Mouse (Mus musculus) yolk sac, embryonic 10.5 days (tissue): ENCODE results near the gene Inpp5d.
"Not testable (repeated sequence)": the region's sequence is repeated elsewhere in the genome, so short reads cannot be mapped to it uniquely, and the experiment has no call there.

Experiments
- DNase-seq: peaks from one replicate; pipeline ENCODE4 v3.0.0-alpha.2; 2017; ENCODE audit warnings: low spot score

Inpp5d gene

DNA sequence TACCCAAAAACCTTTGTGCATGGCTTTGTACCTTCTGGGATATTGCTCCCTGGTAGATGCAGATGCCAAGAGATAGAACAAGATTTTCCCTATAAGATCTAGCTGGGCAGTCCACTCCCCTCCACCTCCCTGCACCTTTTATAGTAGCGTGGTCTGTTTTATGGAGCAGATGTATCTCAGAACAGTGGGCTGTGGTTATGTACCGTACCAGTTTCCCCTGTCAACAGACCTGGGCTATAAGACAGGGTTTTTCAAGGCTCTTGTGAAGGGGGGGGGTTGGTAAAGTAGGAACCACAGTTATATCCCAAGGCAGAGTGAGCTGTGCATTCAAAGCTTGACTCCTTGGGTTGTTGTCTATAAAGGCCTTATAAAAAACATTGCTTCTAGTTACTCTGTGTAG lies 38.4 kb downstream of the Inpp5d start:
- no peak for DNase-seq

DNA sequence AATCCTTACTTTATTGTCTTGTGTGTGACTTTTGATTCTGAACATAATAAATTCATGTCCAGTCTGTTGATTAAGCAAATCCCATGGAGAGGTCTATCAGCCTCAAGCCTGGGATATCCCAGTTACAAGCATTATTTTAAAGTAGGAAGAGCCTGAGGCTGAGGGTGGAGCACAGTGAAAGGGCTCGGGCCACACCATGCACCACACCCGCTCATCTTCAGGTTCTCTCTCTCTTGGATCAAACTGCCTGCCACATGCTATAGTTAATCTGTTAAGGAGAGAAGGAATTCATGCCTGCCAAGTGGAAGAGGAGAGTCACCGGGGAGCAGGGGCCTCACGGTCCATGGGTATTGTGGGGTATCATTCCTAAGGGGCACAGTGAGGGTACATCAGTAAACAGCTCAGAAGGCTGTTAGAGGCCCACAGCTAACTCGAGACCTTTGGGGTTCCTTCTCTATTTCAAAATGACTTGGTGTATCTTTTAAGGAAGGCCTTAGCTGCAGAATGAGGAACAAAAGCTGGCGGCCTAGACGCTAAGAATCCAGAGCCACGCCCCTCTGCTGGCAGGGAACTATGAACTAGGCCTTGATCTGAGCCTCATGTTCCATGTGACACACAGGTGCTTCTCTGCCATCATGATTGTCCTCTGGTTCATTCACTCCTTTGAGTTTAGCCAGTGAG lies 39.0 kb downstream of the Inpp5d start:
- DNase-seq: no peak

DNA sequence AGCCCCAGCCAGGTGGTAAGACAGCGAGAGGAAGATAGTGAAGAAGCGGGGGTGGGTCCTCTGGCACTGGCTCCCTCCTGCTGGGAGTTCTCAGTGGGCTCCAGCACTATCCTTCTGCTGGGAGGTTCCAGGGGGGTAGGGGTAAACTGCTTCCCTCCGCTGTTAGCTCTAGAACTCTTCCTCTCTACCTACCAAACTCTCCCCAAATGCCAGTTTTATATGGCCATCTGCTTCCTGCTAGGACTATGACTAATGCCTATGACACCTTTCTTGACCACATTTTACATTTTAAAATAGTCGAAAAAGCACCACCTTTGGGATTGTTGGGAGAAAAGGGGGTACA lies 39.5 kb downstream of the Inpp5d start:
- no peak for DNase-seq

DNA sequence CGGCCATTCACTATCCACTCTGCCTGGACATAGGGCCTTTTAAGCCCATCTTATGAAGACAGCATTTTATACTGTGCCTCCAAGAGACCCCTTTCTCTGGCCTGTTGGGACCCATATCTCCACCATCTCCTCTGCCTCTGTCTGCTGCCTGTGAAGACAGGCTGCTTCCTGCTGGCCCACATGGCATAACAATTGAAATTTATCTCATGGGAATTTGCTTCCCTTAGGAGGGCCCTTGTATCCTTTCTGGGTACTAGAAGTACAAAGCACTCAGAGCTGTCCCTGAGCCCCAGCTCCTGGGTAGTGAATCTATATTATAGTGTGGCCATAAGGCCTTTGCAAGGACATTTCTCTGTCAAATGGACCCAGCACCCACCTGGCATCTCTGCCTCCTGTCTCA lies 40.6 kb downstream of the Inpp5d start:
- no peak for DNase-seq

DNA sequence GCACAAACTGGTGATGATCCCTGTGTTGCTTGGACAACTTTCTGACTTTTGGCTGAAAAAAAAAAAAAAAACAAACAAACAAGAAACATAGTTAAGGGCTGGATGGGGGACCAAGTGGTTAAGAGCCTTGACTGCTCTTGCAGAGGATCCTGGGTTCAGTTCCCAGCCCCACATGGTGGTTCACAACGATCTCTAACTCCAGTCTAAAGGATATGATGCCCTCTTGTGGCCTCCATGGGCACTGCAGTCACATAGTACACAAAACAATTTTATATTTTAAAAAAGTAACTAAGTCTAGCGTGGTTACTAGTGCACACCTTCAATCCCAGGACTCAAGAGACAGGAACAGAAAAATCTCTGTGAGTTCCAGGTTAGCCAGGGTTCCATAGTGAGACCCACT lies 43.9 kb downstream of the Inpp5d start:
- no peak for DNase-seq

DNA sequence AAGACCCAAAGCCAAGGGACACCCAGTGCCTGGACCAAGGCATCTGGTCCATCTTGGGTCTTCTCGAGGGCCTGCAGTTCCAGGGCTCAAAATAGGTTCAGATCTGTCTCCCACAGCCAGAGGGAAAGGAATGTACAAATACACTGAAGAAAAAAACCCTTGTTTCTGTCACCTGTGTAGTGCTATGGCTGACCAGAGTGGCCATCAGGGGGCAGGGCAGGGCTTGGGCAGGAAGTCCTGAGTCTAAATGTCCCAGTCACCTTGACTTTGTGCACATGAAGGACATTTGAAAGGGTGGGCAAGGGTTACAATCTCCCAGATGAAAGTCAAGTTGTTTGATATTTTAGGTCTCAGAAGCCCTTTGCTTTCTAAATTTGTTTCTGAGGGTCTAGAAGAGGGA lies 46.9 kb downstream of the Inpp5d start:
- no peak for DNase-seq

DNA sequence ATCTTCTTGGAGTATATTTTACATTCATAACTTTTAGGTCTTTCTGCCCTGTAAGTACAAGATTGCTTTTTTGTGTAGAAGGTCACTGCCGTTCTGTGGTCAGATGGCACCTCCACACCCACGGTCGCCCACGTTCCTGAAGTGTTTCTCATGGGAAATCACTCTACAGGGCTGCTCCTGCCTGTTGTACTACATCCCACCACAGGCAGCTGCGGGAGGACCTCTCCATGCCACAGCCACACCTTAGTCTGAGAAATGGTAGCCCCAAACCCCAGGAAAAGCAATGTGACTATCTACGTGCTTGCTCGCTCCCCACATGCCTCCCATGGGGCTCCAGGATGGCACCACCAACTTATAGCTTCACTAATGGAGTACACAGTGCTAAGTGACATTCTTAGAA lies 48.2 kb downstream of the Inpp5d start:
- no peak for DNase-seq

DNA sequence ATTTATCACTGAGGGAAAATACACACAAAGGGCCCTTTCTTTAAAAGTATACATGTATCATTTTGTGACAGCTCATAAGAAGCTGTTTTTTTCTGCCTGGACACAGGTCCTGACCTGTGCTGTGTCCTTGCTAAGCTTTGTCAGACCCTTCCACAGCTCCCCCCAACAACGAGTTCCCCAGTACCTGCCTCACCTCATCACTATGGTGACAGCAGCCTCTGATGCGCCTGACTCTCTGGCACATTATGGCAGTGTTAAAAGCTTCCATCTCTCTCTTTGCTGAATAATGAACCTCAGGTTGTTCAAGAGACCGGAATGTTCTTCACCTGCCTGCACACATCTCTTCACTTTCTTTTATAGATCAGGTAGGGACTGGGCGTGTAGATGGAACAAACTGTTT lies 51.4 kb downstream of the Inpp5d start:
- no peak for DNase-seq

DNA sequence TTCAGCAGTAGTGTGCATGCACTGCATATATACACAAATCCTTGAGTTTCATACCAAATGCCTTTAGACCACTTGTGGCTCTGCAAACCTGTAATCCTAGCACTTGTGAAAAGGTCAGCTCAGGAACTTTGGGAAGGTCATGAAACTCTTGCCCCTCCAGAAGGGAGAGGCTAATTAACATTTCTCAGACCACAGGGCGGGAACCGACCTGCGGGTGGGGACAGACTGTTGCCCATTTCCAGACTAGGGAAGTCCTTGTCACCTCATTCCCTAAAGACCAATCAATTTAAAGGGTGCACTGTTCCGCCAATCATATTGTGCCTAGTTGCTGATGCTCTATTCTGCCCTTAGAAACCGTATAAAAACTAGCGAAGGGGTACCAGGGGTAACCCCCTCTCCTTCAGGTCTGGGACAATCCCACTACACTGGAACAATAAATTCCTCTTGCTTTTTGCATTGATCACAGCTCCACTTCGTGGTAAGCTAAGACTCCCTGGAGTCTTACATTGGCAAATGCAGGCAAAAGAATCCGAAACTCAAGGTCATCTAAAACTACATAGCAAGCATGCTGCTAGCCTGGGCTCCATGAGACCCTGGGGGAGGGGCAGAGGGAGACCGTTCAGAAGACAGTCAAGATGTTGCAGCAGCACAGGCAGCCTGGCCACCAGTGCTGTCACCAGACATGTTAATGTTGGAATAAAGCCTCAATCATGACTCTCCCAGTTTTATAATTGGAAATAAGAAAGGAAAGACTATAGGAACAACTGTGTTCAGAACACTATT lies 53.9 kb downstream of the Inpp5d start:
- DNase-seq: no peak

DNA sequence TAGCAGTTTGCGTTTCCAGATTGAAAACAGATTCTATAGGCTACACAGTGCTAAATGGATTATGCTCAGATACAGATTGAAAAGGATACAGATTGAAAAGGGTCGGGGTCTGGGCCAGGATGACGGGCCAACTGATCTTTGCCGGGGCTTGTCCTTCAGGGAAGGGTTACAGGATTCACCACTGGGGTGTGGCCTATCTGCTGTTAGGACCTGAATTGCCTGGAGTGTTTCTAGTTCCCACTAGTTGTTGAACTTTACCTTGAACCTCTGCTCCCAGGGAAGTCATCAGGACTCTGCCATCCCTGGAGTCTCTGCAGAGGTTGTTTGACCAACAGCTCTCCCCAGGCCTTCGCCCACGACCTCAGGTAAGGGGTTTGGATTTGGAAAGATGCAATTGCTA lies 55.9 kb downstream of the Inpp5d start:
- DNase-seq: no peak

DNA sequence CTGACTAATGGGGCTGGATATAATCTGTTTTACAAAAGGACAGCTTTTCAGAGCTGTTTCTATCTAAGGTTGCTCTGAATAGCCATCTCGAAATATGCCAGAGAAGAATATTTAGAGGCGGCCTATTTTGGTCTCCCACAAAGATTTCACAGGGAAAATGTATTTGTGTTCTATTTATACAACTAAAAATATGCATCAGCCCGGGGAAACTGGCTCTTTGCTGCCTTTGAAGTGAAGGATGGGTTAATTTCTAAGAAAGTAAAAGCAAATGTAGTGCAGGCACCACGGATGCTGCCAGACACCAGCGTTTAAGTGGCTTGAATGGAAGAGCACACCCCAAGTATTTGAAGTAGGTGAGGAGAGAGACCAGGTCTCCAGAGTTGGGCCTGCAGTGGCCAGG lies 59.0 kb downstream of the Inpp5d start:
- DNase-seq: no peak

DNA sequence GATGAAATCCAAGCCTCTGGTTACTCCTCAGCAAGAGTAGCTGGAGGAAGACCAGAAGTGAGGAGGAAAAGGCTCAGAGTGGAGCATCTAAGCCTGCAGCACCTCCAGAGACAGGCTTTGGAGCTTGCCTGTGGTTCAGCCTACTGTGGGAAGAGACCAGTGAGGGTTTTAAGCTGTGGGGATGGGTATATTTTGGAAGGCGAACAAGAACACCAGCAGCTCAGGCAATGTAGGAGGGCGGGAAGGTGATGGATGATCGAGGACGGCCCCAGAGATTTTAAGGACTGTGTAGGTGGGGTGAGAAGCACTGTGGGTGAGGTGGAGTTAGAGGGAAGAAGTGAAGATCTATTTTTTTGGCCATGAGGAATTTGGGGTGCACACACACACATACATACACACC lies 60.8 kb downstream of the Inpp5d start:
- DNase-seq: no peak

DNA sequence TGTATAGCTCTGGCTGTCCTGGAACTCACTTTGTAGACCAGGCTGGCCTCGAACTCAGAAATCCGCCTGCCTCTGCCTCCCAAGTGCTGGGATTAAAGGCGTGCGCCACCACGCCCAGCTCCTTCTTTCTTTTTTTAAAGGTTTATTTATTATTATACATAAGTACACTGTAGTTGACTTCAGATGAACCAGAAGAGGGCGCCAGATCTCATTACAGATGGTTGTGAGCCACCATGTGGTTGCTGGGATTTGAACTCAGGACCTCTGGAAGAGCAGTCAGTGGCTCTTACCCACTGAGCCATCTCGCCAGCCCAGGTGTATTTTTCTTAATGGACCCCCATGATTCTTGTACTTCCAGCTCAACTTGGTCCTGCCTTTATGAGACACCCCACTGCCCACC lies 62.4 kb downstream of the Inpp5d start:
- DNase-seq: not testable (repeated sequence)

DNA sequence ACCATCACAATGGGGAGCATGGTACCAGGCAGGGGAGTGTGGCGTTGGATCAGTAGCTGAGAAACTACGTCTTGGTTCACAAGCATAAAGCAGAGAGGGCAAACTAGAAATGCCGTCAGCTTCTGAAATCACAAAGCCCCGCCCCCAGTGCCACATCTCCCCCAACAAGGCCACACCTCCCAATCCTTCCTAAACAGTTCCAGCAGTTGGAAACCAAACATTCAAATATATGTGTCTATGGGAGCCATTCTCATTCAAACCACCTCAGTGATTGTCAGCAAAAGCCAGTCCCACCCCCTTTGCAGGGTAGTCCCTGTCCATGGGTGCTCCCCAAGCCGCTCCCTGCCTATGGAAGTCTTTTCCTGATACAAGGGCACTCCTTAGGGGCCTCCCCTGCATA lies 64.0 kb downstream of the Inpp5d start:
- no peak for DNase-seq

DNA sequence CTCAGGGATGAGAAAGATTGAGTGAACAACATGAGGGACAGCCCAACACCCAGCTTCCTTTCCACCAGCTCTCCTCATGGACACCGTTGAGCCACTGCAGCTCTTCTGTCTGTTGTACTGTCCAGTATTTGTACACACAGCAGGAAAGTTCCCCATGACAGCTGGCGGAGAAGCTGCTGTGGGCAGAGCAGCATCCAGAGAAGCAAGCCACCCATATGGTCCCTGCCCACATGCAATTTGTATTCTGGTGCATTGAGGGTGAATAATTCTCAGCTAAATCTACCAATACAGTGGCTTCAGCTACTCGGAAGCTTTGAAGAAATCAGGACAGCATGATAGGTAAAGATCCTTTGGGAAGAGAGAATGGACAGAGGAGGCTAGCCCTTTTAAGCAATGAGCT lies 64.7 kb downstream of the Inpp5d start:
- DNase-seq: no peak

DNA sequence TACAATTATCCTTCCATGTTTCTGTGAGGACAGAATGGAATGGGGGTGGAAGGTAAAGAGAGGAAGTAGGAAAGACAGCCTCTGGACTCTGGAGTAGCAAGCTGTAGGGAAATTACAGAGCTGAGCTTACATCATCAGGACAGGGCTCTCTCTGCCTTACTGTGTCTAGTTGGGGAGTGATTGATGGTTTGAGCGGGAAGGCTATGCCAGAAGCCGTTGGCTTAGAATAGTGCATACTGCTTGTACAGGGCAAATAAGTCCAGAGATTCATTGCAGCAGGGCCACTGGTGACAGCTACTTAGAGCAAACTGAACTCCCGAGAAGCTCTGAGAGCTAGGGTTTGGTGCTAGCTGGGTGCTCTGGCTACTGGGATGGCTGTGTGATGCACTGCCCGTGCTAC lies 66.2 kb downstream of the Inpp5d start:
- DNase-seq: no peak

DNA sequence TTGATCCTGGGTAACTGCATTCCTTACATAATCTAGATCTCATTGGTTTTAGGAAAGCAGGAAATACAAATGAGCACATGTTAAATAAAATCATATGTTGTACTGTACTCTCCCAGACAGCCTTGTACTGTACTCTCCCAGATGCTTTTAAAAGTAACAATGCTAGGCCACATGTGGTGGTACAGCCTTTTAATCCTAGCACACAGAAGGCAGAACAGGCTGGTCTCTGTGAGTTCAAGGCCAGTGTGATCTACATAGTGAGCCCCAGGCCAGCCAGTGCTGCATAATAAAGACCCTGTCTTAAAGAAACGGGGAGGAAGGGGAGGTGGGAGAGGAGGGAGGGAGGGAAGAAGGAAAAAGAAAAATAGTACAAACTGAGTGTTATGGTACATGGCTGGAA lies 66.9 kb downstream of the Inpp5d start:
- no peak for DNase-seq

DNA sequence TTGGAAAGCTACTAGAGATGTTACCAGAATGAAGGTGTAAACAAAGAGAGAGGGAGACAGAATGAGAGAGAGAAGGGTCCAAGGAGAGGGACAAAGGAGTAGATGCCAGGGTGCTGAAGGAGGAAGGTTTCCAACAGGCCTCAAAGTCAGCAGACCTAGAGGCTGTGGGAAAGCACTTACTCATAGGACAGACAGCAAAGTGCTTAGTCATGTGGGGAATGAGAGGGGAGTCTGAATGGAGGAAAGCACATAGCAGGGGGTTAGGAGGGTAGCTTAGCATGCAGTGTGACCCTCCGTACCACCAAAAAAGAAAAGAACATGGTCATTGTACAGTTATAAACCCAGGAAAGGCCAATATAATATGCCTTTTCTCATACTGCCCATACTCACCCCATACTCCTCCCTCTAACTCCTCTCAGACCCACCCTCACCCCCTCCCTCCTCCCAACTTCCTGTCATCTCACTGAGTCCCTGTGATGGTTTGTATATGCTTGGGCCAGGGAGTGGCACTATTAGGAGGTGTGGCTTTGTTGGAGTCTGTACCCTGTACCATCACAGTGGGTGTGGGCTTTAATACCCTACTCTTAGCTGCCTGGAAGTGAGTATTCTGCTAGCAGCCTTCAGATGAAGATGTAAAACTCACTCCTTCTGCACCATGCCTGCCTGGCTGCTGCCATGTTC lies 69.7 kb downstream of the Inpp5d start:
- no peak for DNase-seq

DNA sequence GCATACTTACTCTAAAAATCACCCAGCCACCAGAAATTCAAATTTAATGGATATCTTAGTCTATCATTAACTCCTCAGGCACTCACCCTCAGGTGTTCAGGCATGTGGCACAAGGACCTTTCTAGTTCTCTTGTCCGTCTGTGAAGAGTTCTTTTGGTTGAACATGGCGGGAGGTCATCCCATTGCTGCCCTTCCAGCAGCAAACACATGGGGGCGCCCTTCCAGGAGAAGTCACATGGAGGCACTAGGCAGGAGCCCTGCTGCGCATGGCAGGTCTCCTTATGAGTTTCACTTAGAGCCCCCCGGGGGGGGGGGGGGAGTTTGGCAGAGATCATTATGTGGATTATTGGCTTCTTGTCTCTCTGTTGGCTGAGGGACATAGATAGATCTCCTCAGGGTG lies 76.2 kb downstream of the Inpp5d start:
- DNase-seq: no peak

DNA sequence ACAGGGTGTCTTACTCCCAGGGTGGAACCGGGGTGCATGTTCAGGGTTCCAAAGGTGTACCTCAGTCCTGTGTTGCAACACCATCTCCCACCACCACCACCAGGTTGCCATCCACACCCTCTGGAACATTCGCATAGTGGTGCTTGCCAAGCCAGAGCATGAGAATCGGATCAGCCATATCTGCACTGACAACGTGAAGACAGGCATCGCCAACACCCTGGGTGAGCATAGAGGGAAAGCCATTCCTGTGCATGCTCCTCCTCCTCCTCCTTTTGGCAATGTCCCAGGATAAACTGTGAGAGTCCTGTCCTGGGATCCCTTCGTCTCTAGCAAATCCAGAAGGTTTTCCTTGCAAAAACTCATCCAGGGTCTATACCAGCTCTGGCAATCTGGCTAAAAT lies 77.9 kb downstream of the Inpp5d start:
- DNase-seq: no peak

DNA sequence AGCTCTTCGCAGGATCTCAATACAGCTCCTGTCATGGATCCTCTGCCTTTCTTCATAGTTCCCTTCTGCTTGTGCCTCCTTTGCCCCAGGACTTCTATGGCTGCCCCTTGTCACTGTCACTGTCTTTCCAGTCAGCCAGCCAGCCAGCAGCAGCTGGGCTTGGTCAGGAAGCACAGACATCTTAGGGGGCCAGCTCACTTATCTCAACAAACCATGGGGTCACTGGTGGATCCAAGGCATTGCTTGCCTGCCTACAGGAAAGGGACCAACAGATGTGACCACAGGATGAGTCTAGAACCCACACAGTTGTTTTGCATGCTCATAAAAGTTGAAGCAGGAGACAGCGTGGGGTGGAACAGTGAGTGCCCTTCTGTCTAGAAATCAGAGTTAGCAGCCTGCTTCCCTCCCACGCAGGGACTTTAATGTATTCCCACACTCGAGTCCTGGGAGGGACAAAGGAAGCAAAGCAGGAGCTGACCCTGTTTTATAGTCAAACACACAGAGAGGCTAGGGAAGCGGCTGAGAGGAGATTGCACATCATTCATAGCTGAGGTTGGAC lies 79.9 kb downstream of the Inpp5d start:
- no peak for DNase-seq

DNA sequence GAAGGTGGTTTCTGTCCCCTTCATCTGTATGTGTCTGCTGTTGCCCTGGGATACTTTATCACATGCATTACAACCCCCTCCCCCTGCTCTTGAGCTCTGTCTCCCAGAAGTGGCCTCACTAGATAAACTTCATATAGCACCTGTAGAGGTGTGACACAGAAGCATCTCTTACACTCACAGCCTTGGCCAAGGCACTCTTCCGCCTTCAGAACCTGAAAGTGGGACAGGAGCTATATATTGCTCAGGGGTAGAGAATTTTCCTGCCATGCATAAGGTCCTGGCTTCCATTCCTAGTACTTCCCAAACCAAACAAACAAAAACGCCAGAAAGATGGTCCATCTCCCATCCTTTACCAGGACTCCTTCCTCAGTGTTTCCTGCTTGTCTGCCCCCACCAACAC lies 84.1 kb downstream of the Inpp5d start:
- DNase-seq: no peak

DNA sequence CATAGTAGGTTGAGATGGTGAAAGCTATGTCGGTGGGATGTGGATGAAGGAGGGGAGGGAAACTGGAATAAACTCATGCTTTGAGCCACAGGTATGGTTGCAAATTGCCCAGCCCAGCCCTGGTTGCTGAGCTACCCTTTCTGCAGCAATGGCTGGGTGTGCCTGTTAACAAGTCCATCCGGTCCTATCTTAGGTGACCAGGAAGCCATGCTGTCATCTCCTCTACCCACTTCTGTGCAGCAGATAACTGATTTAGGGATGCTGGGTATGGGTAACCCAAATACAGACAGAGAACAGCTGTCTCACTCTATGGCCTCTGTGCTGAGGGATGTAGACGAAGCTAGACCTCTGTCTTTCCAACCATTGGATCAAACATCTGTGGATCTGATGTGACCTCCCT lies 86.2 kb downstream of the Inpp5d start:
- no peak for DNase-seq
